Mouse (Mus musculus) pancreas, adult 10 weeks (tissue): ENCODE measurements around the gene Gna12. TPM values are rescaled to one million over a fixed set of nuclear protein-coding genes. Genes with fewer than 3 reads are reported as not detected.

Source experiments
- polyA plus RNA-seq: library from polyadenylated mRNA; stranded (reverse); fragments of 350-450 nt; fragmentation: Illumina TruSeq; extraction: RNeasy Lipid Tissue Mini Kit (QIAGEN cat#74804); gene quantifications from one replicate; pipeline ENCODE4 v1.2.3, GENCODE M21; 2015; ENCODE audit warnings: low read depth, low replicate concordance; ENCODE audit not compliant: insufficient read depth

The Gna12 gene
- polyA plus RNA-seq = 8.8 TPM

DNA sequence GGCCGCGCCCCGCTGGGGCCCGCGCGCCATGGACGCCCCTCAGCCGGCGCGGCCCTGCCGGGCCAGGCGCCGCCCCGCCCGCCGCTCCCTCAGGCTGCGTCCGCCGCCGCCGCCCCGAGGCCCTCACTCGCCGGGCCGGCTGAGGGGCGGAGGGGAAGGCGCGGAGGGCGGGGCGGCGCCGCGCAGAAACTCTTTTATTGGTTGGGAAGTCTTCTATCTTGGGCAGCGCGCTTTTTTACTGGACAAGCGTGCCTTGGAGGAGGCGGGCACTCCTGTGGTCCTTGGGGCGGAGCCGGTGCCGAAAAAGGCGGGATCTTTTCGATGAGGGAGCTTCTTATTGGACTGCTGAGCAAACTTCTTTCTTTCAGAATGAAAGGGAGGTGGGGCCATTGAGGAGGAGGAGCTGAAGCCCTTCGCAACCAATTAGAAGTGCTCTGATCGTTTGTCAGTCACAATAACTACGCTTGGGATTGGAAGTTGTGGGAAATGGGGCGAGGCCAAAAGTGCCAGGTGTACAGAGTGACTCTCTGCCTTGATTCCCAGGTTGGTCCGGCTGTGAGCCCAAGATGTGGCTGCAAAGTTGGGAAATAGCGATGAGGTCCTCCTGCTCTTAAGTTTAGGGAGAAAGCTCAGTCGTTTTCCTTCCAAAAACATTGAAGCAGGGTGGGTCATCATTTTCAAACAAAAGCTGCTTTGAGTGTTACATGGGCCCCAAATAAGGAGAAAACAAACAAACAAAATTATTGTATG is at the start of gene Gna12:
TSS of gene Gna12 (minus strand) at position 118 of the 750 bp plus-strand sequence.

DNA sequence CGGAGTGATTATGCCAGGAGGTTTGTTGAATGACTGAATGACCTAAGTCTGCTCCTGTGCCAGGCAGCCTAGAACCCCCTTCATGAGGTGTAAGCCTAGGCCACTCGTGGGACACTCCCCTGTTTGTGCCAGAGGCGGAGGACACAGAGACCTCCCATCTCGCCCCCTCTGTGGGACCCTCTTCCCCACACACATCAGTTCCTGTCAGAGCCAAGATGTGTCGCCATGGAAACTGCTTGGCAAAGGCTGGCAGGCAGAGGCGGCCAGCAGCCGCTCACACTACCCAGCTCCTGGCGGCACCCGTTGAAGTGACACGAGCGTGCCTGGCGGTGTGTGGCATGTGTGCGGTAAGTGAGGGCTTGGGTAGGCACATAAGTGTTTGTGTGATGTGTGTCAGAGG is 106.4 kb downstream of the Gna12 start, which contains the start of gene Amz1:
TSS of gene Amz1 (plus strand) at position 306 of the 400 bp plus-strand sequence.

Other genes with a start within 250 kb of the Gna12 start
- 14.2 TPM for gene Lfng, start 223.1 kb downstream of the Gna12 start, polyA plus RNA-seq
- 3.7 TPM for gene Ttyh3, start 181.4 kb downstream of the Gna12 start, polyA plus RNA-seq
- 8.0 TPM for gene Iqce, start 128.1 kb downstream of the Gna12 start, polyA plus RNA-seq
- 3.8 TPM for gene Brat1, start 125.4 kb downstream of the Gna12 start, polyA plus RNA-seq
- gene Amz1, start 106.3 kb downstream of the Gna12 start, polyA plus RNA-seq = 0.54 TPM
- not detected for gene Card11, start 170.2 kb upstream of the Gna12 start, polyA plus RNA-seq